Mouse (Mus musculus) induced T-regulatory cell, adult 2 months (primary cell): ENCODE data around the gene Por.

Experiments
- DNase-seq: peaks from one replicate; pipeline ENCODE4 v3.0.0-alpha.2; 2012; ENCODE audit warnings: low read depth

Gene Por

GRCm38 (mm10) chr5:135702190-135702589 lies 32.4 kb downstream of the Por start:
- DNase-seq = no peak

- DNase-seq = peak; percentile 92
Measured at GRCm38 (mm10) chr5:135702682-135703192, 32.9 kb downstream of the Por start.

GRCm38 (mm10) chr5:135703431-135703830 lies 33.6 kb downstream of the Por start:
- DNase-seq = no peak

GRCm38 (mm10) chr5:135705383-135705782 lies 35.5 kb downstream of the Por start:
- DNase-seq = no peak

GRCm38 (mm10) chr5:135707039-135707438 lies 37.2 kb downstream of the Por start:
- no peak for DNase-seq

GRCm38 (mm10) chr5:135707855-135708254 lies 38.0 kb downstream of the Por start:
- no peak for DNase-seq

- DNase-seq = no peak
Measured at GRCm38 (mm10) chr5:135709716-135710115, 39.9 kb downstream of the Por start.

GRCm38 (mm10) chr5:135710599-135711214 lies 40.9 kb downstream of the Por start:
- DNase-seq = no peak

GRCm38 (mm10) chr5:135711582-135712355 lies 41.9 kb downstream of the Por start:
- no peak for DNase-seq

- no peak for DNase-seq
Measured at GRCm38 (mm10) chr5:135712803-135713202, 43.0 kb downstream of the Por start.

GRCm38 (mm10) chr5:135713441-135714218 lies 43.8 kb downstream of the Por start:
- peak; percentile 84 for DNase-seq

GRCm38 (mm10) chr5:135715624-135716023 lies 45.8 kb downstream of the Por start:
- DNase-seq = no peak

GRCm38 (mm10) chr5:135719586-135720120 lies 49.8 kb downstream of the Por start:
- DNase-seq = no peak

GRCm38 (mm10) chr5:135720121-135720520 lies 50.3 kb downstream of the Por start:
- DNase-seq = no peak

GRCm38 (mm10) chr5:135721076-135721475 lies 51.2 kb downstream of the Por start:
- DNase-seq = no peak

- DNase-seq = no peak
Measured at GRCm38 (mm10) chr5:135722121-135722520, 52.3 kb downstream of the Por start.

GRCm38 (mm10) chr5:135723165-135723751 lies 53.4 kb downstream of the Por start:
- DNase-seq = no peak

GRCm38 (mm10) chr5:135724536-135725322 lies 54.9 kb downstream of the Por start:
- no peak for DNase-seq

GRCm38 (mm10) chr5:135725391-135725841 lies 55.6 kb downstream of the Por start:
- no peak for DNase-seq

- no peak for DNase-seq
Measured at GRCm38 (mm10) chr5:135725991-135726390, 56.2 kb downstream of the Por start.
